Mouse (Mus musculus): ENCODE results near the gene Herc4. TPM values are rescaled to one million over a fixed set of nuclear protein-coding genes. Genes with fewer than 3 reads are reported as not detected.
A peak's percentile ranks its signal among the peaks of the same experiment; 100 is the strongest.
"Not testable (repeated sequence)": the region's sequence is repeated elsewhere in the genome, so short reads cannot be mapped to it uniquely, and the experiment has no call there.

The Herc4 gene
- polyA plus RNA-seq, 1 experiment from 2014 or later: 25.7 TPM

- H3K9me3 ChIP-seq: no peaks in the 10 kb centered on the region
- H3K4me3 ChIP-seq: no peak overlapping the region
- no peak for ATAC-seq (ENCODE audit: extremely low read depth, insufficient number of reproducible peaks, low FRiP score, low TSS enrichment)
- peaks cover 10% of the 10 kb centered on the region for H3K4me1 ChIP-seq
- H3K27me3 ChIP-seq (replicated peaks): no peaks in the 10 kb centered on the region
- no peak overlapping the region for H3K4me2 ChIP-seq
- H3K36me3 ChIP-seq: peaks cover 85% of the 10 kb centered on the region
- 78% methylated on average over 1 of the region's 1 CpGs for WGBS
- no peak overlapping the region for H3K9ac ChIP-seq
- 0 out of 2 replicates have a peak overlapping the region, but pooled peaks have one; percentile 20 for H3K27ac ChIP-seq (replicated peaks)
Measured at GRCm38 (mm10) chr10:63327091-63327490, 83.5 kb downstream of the Herc4 start.

- peak overlapping the region; percentile 99 for H3K9ac ChIP-seq
- no peak for ATAC-seq (ENCODE audit: extremely low read depth, insufficient number of reproducible peaks, low FRiP score, low TSS enrichment)
Measured at GRCm38 (mm10) chr10:63336901-63337300, 93.3 kb downstream of the Herc4 start.

GRCm38 (mm10) chr10:63337326-63337725 is 93.7 kb downstream of the Herc4 start:
- Histone ChIP-seq H3K9me3 (no peaks in the 10 kb centered on the region), H3K36me3 (peaks cover 32% of the 10 kb centered on the region), H3K27me3 (replicated peaks) (no peaks in the 10 kb centered on the region), H3K4me3 (peak overlapping the region; percentile 89), H3K27ac (replicated peaks) (no peak overlapping the region), H3K4me1 (peaks cover 23% of the 10 kb centered on the region), H3K9ac (peak overlapping the region; percentile 99), H3K4me2 (peak overlapping the region; percentile 90)
- ATAC-seq (ENCODE audit: extremely low read depth, insufficient number of reproducible peaks, low FRiP score, low TSS enrichment): no peak
- 26% methylated on average over 5 of the region's 5 CpGs for WGBS

More at GRCm38 (mm10) chr10:63336901-63337300, 93.3 kb downstream of the Herc4 start:
- WGBS: 55% methylated on average over 13 of the region's 13 CpGs
- peak overlapping the region; percentile 90 for H3K4me2 ChIP-seq
- H3K36me3 ChIP-seq: peaks cover 33% of the 10 kb centered on the region
- peak overlapping the region; percentile 89 for H3K4me3 ChIP-seq
- H3K27ac ChIP-seq (replicated peaks): no peak overlapping the region
- H3K27me3 ChIP-seq (replicated peaks): no peaks in the 10 kb centered on the region
- no peaks in the 10 kb centered on the region for H3K9me3 ChIP-seq
- H3K4me1 ChIP-seq: peaks cover 23% of the 10 kb centered on the region

GRCm38 (mm10) chr10:63337951-63338836 is 94.6 kb downstream of the Herc4 start:
- under 1% methylated on average over 92 of the region's 113 CpGs for WGBS
- Histone ChIP-seq H3K27ac (replicated peaks) (peak overlapping the region; percentile 93), H3K4me2 (peak overlapping the region; percentile 90), H3K9ac (peak overlapping the region; percentile 99), H3K4me3 (peak overlapping the region; percentile 89), H3K9me3 (no peaks in the 10 kb centered on the region), H3K27me3 (replicated peaks) (no peaks in the 10 kb centered on the region), H3K4me1 (peaks cover 23% of the 10 kb centered on the region), H3K36me3 (peaks cover 23% of the 10 kb centered on the region)
- ATAC-seq (ENCODE audit: extremely low read depth, insufficient number of reproducible peaks, low FRiP score, low TSS enrichment): peak; percentile 76

GRCm38 (mm10) chr10:63338914-63339643 is 95.5 kb downstream of the Herc4 start:
- peak overlapping the region; percentile 99 for H3K9ac ChIP-seq
- H3K27me3 ChIP-seq (replicated peaks): no peaks in the 10 kb centered on the region
- peak overlapping the region; percentile 90 for H3K4me2 ChIP-seq
- H3K27ac ChIP-seq (replicated peaks): peak overlapping the region; percentile 93
- peaks cover 15% of the 10 kb centered on the region for H3K36me3 ChIP-seq
- peak; percentile 98 for ATAC-seq (ENCODE audit: extremely low read depth, insufficient number of reproducible peaks, low FRiP score, low TSS enrichment)
- WGBS: 1% methylated on average over 70 of the region's 74 CpGs
- H3K9me3 ChIP-seq: no peaks in the 10 kb centered on the region
- H3K4me3 ChIP-seq: peak overlapping the region; percentile 89
- peaks cover 23% of the 10 kb centered on the region for H3K4me1 ChIP-seq

- Histone ChIP-seq H3K27me3 (replicated peaks) (no peaks in the 10 kb centered on the region), H3K4me1 (peaks cover 19% of the 10 kb centered on the region), H3K4me2 (no peak overlapping the region), H3K27ac (replicated peaks) (no peak overlapping the region), H3K9ac (no peak overlapping the region), H3K36me3 (no peaks in the 10 kb centered on the region), H3K4me3 (no peak overlapping the region), H3K9me3 (no peaks in the 10 kb centered on the region)
- ATAC-seq (ENCODE audit: extremely low read depth, insufficient number of reproducible peaks, low FRiP score, low TSS enrichment): no peak
- 77% methylated on average over 2 of the region's 2 CpGs for WGBS
Measured at GRCm38 (mm10) chr10:63341351-63341750, 97.7 kb downstream of the Herc4 start.

GRCm38 (mm10) chr10:63344751-63345150 is 101.1 kb downstream of the Herc4 start:
- no peak overlapping the region for H3K9ac ChIP-seq
- H3K36me3 ChIP-seq: no peaks in the 10 kb centered on the region
- WGBS: 90% methylated on average over 3 of the region's 3 CpGs
- H3K4me2 ChIP-seq: no peak overlapping the region
- H3K9me3 ChIP-seq: no peaks in the 10 kb centered on the region
- H3K27me3 ChIP-seq (replicated peaks): 0 out of 2 replicates have a peak, but pooled peaks cover 3% of the 10 kb centered on the region
- H3K27ac ChIP-seq (replicated peaks): no peak overlapping the region
- H3K4me3 ChIP-seq: no peak overlapping the region
- 0 out of 2 replicates have a peak, but pooled peaks cover under 1% of the 10 kb centered on the region for H3K4me1 ChIP-seq
- ATAC-seq (ENCODE audit: extremely low read depth, insufficient number of reproducible peaks, low FRiP score, low TSS enrichment): no peak

- no peak overlapping the region for H3K27ac ChIP-seq (replicated peaks)
- 0 out of 2 replicates have a peak, but pooled peaks cover under 1% of the 10 kb centered on the region for H3K9me3 ChIP-seq
- no peaks in the 10 kb centered on the region for H3K4me1 ChIP-seq
- H3K27me3 ChIP-seq (replicated peaks): 0 out of 2 replicates have a peak, but pooled peaks cover 3% of the 10 kb centered on the region
- 68% methylated on average over 3 of the region's 3 CpGs for WGBS
- H3K36me3 ChIP-seq: no peaks in the 10 kb centered on the region
- H3K9ac ChIP-seq: no peak overlapping the region
- ATAC-seq (ENCODE audit: extremely low read depth, insufficient number of reproducible peaks, low FRiP score, low TSS enrichment): no peak
- no peak overlapping the region for H3K4me2 ChIP-seq
- no peak overlapping the region for H3K4me3 ChIP-seq
Measured at GRCm38 (mm10) chr10:63348291-63348690, 104.7 kb downstream of the Herc4 start.

- H3K4me3 ChIP-seq: no peak overlapping the region
- H3K36me3 ChIP-seq: no peaks in the 10 kb centered on the region
- peaks cover 12% of the 10 kb centered on the region; the same call in 1 of the 2 replicates for H3K9me3 ChIP-seq
- H3K27me3 ChIP-seq (replicated peaks): 0 out of 2 replicates have a peak, but pooled peaks cover 3% of the 10 kb centered on the region
- H3K4me1 ChIP-seq: no peaks in the 10 kb centered on the region
- 80% methylated on average over 7 of the region's 7 CpGs for WGBS
- no peak overlapping the region for H3K9ac ChIP-seq
- ATAC-seq (ENCODE audit: extremely low read depth, insufficient number of reproducible peaks, low FRiP score, low TSS enrichment): no peak
- no peak overlapping the region for H3K27ac ChIP-seq (replicated peaks)
- no peak overlapping the region for H3K4me2 ChIP-seq
Measured at GRCm38 (mm10) chr10:63350666-63351065, 107.1 kb downstream of the Herc4 start.

GRCm38 (mm10) chr10:63351099-63351498 is 107.5 kb downstream of the Herc4 start:
- H3K4me2 ChIP-seq; H3K27ac ChIP-seq (replicated peaks); ATAC-seq (ENCODE audit: extremely low read depth, insufficient number of reproducible peaks, low FRiP score, low TSS enrichment); H3K4me3 ChIP-seq; H3K9ac ChIP-seq; H3K4me1 ChIP-seq; H3K27me3 ChIP-seq (replicated peaks); H3K36me3 ChIP-seq: not testable (repeated sequence)
- H3K9me3 ChIP-seq: peaks cover 12% of the 10 kb centered on the region; the same call in 1 of the 2 replicates
- WGBS: 81% methylated on average over 7 of the region's 7 CpGs

GRCm38 (mm10) chr10:63352111-63352510 is 108.5 kb downstream of the Herc4 start:
- Histone ChIP-seq H3K4me3 (no peak overlapping the region), H3K9ac (no peak overlapping the region), H3K27ac (replicated peaks) (no peak overlapping the region), H3K27me3 (replicated peaks) (0 out of 2 replicates have a peak, but pooled peaks cover 3% of the 10 kb centered on the region), H3K9me3 (peaks cover 12% of the 10 kb centered on the region; the same call in 1 of the 2 replicates), H3K4me1 (no peaks in the 10 kb centered on the region), H3K4me2 (no peak overlapping the region), H3K36me3 (no peaks in the 10 kb centered on the region)
- ATAC-seq (ENCODE audit: extremely low read depth, insufficient number of reproducible peaks, low FRiP score, low TSS enrichment): no peak
- 73% methylated on average over 5 of the region's 5 CpGs for WGBS

All from heart, embryonic 13.5 days (tissue).